Mouse (Mus musculus) stomach, postnatal 0 days (tissue): ENCODE data around the gene Stard7.

Source experiments
- CTCF ChIP-seq: IDR thresholded peaks from 2 replicates; pipeline ENCODE4 v1.5.1; 2016; ENCODE audit warnings: antibody characterized with exemption, low read depth, mild to moderate bottlenecking, moderate library complexity
- EP300 ChIP-seq: optimal IDR thresholded peaks from 2 replicates; pipeline ENCODE3; 2016; ENCODE audit warnings: antibody characterized with exemption

GRCm38 (mm10) chr2:127310246-127310645, 40.2 kb downstream of the Stard7 start:
- TF ChIP-seq EP300: no peak
- no peak for TF ChIP-seq CTCF
